Mouse (Mus musculus) adrenal gland, postnatal 10 days (tissue): ENCODE data around the gene Sowahb. TPM values are rescaled to one million over a fixed set of nuclear protein-coding genes. Genes with fewer than 3 reads are reported as not detected.

Experiments used
- DNase-seq: peaks from one replicate; pipeline ENCODE4 v3.0.0; 2021; ENCODE audit warnings: mixed read lengths
- total RNA-seq, 2 experiments: library from RNA; stranded (reverse); gene quantifications; 2 replicates each; pipeline ENCODE4 v1.2.3; 2021

Sowahb gene
- total RNA-seq, 2 experiments from 2014 or later = 0.48 to 1.4 TPM

DNA sequence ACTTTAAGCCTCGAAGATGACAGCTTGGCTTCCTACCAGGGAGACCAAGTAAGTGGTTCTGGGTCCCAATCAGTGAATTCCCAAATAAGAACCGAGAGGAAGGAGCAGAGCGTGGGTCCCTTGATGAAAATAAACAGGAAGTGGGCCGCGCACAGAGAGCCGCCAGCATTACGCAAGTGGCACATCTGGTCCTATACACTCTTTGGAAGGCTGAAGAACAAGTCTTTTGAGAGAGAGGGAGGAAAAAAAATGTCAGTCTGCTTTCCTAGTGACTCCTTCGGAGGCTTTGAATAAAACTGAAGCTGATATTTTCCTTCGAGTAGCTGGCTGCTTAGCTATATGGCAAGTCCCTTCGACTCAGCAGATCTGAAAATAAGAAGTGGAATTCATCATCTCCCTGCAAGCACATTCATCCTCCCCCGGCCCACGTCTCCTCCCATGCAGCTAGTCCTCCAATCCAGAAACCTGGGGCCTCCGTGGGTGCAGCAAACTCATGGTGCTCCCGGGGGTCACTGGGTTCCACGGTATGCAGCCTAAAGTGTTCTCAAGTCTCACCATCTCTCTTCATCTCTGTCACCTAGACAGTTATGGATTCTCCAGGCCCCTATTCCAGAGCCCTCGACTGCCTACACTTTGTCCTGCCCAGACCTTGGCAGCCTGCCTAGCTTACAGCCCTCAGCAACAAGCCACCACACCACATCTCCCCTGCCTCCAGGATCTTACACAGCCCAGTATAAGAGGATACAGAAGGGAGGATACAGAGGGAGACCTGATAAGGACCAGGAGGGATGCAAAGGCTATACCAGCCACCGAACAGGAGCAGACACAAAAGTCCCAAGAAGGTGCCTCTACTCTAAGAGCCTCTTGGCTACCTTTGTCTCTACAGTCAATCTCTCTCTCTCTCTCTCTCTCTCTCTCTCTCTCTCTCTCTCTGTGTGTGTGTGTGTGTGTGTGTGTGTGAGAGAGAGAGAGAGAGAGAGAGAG, 43.8 kb downstream of the Sowahb start:
- peak; percentile 40 for DNase-seq

DNA sequence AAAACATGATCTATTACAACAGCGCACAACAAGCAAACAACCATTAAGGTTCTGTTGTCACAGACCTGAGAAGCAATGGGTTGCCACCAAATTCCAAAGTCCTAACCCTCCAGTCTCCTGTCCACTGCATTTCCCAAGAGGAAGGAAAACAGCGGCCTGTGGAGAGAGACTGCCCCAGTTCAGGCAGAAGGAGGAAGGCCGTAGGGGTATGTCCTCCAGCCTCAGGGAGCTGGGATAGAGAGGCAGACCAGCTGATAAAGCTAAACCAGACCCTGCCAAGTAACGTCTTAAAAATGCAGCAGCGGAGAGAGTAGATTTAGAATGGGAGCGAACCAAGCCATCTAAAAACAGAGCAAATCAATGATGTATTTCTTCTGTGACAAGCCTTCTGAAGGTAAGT, 44.8 kb downstream of the Sowahb start:
- no peak for DNase-seq

DNA sequence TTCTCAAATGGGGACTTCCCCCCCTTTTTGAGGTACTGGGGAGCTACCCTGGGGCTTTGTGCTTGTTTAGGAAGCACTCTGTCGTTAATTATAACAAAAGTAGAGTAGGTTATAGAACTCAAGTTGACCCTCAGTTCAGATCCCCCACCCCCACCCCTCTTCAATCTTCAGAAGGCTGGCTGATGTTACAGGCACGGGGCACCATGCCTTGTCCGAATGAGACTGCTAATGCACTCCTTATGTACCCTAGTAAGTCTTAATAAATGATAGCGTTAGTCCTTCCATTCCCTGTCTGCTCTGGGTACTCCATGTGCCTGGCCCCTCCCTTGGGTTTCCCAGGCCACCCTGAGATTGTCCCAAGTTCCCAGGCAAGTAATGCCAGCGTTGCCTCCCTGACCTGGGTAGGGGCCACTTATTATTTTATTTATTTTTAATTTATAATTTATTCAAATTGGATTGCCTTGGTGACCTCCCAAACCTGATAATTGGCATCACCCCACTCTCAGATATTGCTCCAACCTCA, 46.3 kb downstream of the Sowahb start:
- DNase-seq = no peak

DNA sequence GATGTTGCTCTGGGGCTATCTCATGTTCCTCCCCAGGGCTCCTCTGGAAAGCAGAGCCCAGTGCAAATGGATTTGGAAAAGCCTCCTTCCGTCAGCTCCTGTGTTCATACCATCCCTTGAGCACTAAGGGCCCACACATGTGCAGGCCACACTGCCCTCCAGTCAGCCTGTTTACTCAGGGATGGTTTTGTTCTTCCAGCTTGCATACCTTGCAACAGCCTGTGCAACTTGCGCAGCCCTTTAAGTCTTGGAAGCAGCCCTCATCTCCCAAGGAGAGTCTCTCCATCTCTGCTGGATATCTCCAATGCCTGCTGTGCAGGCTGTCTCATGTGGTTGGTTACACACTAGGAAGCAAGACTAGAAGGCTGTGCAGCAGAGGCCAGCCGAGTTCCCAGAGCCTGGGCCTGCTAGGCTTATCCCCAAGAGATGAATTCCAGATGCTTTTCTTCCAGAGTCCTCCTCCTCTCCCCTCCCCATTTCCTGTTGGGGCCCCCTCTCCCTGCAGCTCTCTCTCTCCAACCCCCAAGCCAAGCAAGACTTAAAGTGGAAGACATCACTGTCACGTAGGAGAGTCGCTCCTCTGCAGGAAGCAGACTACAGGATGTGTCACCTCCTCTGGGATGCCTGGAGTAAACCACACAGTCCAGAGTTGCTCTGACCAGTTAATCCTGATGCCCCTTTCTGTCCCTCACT, 47.2 kb downstream of the Sowahb start:
- DNase-seq = no peak

DNA sequence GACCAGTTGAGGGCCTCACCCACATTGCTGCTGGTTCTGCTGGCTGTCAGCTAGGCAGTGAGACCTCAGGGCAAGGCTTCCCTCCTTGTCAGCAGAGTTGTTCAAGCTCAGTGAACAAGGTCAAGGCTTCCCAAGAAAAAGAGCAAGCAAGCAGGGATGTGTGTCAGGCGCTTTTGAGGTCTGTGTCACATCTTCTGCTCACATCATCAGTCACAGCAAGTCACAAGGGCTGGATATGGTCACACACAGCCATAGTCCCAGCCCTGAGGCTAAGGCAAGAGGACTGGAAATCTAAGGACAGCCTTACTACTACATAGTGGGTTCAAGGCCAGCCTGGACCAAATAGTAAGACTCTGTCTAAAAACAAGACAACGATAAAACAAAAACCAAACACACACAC, 50.0 kb downstream of the Sowahb start:
- DNase-seq = no peak

DNA sequence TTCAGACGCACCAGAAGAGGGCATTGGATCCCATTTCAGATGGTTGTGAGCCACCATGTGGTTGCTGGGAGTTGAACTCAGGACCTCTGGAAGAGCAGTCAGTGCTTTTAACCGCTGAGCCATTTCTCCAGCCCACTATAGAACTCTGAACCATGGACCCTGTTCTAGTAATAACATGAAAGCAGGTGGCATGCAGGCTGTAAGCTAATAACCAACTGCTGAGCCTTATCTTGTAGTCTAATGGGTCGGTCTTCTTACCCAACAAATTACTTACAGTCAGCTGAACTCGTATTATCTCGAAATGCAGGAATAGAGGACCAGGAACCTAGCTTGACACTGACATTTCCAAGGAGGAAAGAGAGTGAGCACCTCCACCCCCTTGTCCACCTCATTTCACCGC, 50.5 kb downstream of the Sowahb start:
- DNase-seq = no peak

DNA sequence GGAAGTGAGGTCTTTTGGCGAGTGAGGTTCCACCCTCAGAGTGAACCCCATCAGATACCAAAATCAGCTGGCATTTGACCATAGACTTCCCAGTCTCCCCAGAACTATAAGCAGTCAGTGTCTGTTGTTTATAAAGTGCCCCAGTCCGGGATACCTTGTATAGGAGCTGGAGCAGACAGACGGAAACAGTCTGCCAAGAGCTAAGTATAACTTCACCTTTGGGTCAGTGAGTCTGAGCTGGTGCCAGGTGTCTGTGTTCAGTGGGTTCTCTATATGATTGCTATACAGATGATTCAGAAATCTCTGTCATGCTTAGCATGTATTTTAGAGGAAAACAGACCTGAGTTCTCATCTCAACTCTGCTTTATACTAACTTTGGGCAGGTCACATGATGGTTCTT, 52.7 kb downstream of the Sowahb start:
- DNase-seq = no peak

Other genes with a start within 250 kb of the Sowahb start
- 10 to 100 TPM; 67.7 to 77.8 TPM for gene Sept11, start 48.4 kb upstream of the Sowahb start, total RNA-seq
- 100 to 1,000 TPM; 239 to 254 TPM for gene Ccni, start 161.5 kb upstream of the Sowahb start, total RNA-seq
- gene 2010109A12Rik, start 161.5 kb upstream of the Sowahb start, total RNA-seq = 1 to 10 TPM in 1 of 2 experiments, under 1 TPM in 1; 0.60 to 2.0 TPM
- 10 to 100 TPM; 33.5 to 41.9 TPM for gene Ccng2, start 222.2 kb upstream of the Sowahb start, total RNA-seq